Mouse (Mus musculus): ENCODE measurements at regions not wholly inside any gene's neighbourhood (a gene's known extent, or its start where the extent isn't known, plus 50 kb on each side); places are given as distances from the start of the nearest gene placed in this dataset.

DNA sequence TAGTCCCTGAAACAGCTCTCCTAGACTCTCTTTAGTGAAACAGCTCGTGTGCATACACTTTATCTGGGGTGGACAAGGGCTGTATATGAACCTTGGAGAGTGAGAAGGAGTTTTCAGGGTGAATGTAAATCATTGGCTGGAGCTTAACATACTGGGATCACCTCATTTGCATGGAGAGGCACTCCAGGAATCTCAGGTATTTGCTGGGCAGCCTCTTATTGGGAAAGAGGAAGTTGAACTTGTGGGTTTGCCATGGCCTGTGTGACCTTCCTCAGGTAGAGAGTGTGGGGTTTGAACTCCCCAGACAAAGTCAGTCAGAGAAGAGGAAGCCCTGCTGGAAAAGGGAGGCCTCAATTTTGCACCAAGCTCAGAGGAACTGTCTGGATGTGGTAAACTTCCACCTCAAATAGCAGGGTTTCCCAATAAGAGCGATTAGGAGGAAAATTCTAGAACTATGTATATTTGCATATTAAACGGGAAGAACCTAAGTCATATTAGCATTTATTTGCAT, 177.3 kb downstream of the Ktn1 start:
- 71% methylated on average over 3 of the region's 3 CpGs for WGBS

DNA sequence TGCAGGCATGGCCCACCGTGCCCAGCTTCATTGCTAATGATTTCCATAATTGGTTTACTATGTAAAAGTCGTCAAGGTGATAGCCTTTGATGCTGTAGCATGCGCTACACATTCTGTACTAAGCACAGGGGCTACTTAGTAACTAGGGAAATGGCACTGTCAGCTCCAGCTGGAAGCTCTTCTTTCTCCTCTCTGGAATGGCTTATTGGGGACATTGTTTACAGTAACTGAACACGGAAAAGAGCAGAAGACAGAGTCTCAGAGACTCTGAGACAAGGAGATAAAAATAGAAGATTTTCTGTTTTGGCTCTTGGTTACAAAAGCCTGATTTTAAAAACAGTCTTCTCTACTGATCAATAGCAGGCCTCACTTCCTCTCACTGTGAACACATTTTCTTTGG, 178.3 kb downstream of the Ktn1 start:
- Histone ChIP-seq H3K9me3 (no peaks in the 10 kb centered on the region), H3K4me1 (peaks cover 7% of the 10 kb centered on the region; the same call in 1 of the 2 replicates), H3K36me3 (no peaks in the 10 kb centered on the region), H3K27ac (peak overlapping the region; percentile 2; the same call in 1 of the 2 replicates), H3K4me2 (no peak overlapping the region), H3K4me3 (replicated peaks) (no peak overlapping the region), H3K27me3 (replicated peaks) (no peaks in the 10 kb centered on the region), H3K9ac (no peak overlapping the region)
- no peak for ATAC-seq (ENCODE audit: insufficient read depth, low FRiP score, low read depth)
- WGBS: 47% methylated on average over 4 of the region's 4 CpGs

More for the DNA sequence above, 177.3 kb downstream of the Ktn1 start:
- ATAC-seq (ENCODE audit: insufficient read depth, low FRiP score, low read depth): no peak
- Histone ChIP-seq H3K9me3 (no peaks in the 10 kb centered on the region), H3K27me3 (replicated peaks) (no peaks in the 10 kb centered on the region), H3K4me1 (peaks cover 7% of the 10 kb centered on the region; the same call in 1 of the 2 replicates), H3K4me3 (replicated peaks) (no peak overlapping the region), H3K27ac (no peak overlapping the region), H3K4me2 (no peak overlapping the region), H3K36me3 (no peaks in the 10 kb centered on the region), H3K9ac (no peak overlapping the region)

DNA sequence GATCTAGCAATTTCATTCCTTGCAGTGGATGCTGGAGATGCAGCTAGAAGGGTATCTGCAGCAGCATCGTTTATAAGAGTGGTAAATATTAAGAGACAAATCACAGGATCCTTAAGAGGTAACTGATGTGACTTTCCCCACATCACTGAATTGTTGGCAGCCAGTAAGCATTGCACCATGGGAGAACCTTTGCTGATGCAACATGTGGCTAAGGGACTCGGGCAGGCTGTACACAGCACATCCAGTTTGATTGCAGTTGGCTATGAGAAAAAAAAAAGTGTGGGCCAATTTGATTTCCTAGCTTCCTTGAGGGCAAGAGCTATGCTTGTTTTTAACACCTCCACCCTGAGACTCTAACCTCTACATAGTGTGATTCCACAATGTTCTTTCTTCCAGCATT, 179.4 kb downstream of the Ktn1 start:
- no peak overlapping the region for H3K9ac ChIP-seq
- H3K27me3 ChIP-seq (replicated peaks): no peaks in the 10 kb centered on the region
- H3K27ac ChIP-seq: no peak overlapping the region
- H3K9me3 ChIP-seq: no peaks in the 10 kb centered on the region
- H3K4me3 ChIP-seq (replicated peaks): no peak overlapping the region
- ATAC-seq (ENCODE audit: insufficient read depth, low FRiP score, low read depth): no peak
- WGBS: 71% methylated on average over 2 of the region's 2 CpGs
- no peaks in the 10 kb centered on the region for H3K36me3 ChIP-seq
- H3K4me1 ChIP-seq: peaks cover 7% of the 10 kb centered on the region; the same call in 1 of the 2 replicates
- H3K4me2 ChIP-seq: no peak overlapping the region

DNA sequence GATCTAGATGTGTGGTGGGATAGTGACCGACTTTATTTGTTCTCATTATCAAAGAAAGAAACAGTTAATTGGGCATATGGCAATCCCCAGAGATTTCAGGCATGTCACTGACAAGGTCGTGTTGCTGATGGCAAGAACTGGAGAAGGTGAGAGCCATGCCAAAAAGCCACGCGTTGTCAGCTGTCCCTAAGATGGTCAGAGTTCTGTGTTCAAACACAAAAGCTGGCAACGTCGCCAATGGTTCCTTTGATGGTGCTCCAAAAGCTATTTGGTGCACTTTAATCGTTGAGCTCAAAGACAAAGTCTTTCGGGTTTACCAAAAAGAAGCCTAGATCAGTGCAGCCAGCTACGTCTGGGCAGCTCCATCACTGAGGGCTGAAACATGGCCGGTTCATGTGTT, 185.4 kb downstream of the Ktn1 start:
- H3K4me1 ChIP-seq: 0 out of 2 replicates have a peak, but pooled peaks cover 3% of the 10 kb centered on the region
- WGBS: 90% methylated on average over 10 of the region's 10 CpGs
- no peak for ATAC-seq (ENCODE audit: insufficient read depth, low FRiP score, low read depth)
- no peaks in the 10 kb centered on the region for H3K36me3 ChIP-seq
- H3K27me3 ChIP-seq (replicated peaks): no peaks in the 10 kb centered on the region
- H3K9ac ChIP-seq: no peak overlapping the region
- H3K9me3 ChIP-seq: no peaks in the 10 kb centered on the region
- H3K4me2 ChIP-seq: no peak overlapping the region
- H3K4me3 ChIP-seq (replicated peaks): no peak overlapping the region
- H3K27ac ChIP-seq: no peak overlapping the region

DNA sequence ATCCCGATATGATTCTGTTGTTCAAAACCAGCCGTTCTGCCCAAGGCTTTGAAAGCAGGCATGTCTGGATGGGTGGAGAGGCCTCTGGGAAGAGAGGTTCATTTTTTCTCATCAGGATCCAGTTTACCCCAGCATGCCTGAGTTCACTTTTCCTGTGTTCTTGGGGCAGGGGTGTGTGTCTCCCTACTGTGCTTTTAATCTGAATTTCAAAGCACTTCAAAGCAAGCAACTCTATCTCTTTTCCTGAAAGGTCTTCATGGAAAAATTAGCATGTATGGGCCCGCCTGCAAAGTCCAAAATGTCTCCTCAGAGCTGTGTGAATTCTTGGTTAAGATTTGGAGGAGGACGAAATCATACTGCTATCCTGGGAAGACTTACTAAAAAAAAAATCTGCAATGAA, 187.2 kb downstream of the Ktn1 start:
- 75% methylated on average over 4 of the region's 4 CpGs for WGBS
- Histone ChIP-seq H3K9me3 (no peaks in the 10 kb centered on the region), H3K27me3 (replicated peaks) (no peaks in the 10 kb centered on the region), H3K9ac (no peak overlapping the region), H3K36me3 (no peaks in the 10 kb centered on the region), H3K4me2 (no peak overlapping the region), H3K4me1 (0 out of 2 replicates have a peak, but pooled peaks cover 3% of the 10 kb centered on the region), H3K4me3 (replicated peaks) (no peak overlapping the region), H3K27ac (no peak overlapping the region)
- ATAC-seq (ENCODE audit: insufficient read depth, low FRiP score, low read depth): no peak

DNA sequence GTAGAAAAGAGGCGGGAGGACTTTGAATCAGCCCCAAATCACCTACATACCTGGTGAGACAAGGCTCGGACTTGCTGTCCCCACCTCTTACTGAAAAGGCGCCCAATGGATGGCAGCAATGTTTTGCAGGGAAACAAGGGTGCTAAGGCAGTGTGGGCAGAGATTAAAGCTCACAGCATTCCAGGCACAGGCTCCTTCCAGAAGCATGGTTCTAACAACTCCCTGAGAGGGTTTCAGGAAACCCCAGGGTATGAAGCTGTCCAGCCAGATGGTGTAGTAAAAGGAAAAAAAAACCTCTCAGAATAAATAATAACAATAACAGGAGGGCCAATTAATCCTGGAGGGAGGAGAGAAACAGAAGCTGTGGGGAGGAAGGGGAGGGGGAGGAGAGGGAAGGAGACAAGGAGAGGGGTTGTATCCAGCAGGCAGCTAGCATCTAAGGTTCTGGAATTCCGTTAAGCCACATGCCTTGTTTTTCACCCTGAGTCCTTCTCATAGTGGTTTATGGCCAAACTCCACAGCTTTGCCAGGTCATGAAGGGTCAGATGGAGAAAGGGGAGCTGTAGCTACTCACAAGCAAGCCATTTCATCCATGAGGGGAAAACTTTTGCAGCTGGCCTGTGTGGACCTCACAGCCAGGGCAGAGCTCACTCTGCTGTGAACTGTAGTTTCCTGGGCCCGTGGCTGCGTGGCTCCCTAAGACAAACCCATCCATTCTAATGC, 191.4 kb downstream of the Ktn1 start:
- ATAC-seq (ENCODE audit: insufficient read depth, low FRiP score, low read depth): no peak
- no peak overlapping the region for H3K4me3 ChIP-seq (replicated peaks)
- H3K27me3 ChIP-seq (replicated peaks): no peaks in the 10 kb centered on the region
- H3K9ac ChIP-seq: no peak overlapping the region
- no peaks in the 10 kb centered on the region for H3K9me3 ChIP-seq
- no peaks in the 10 kb centered on the region for H3K36me3 ChIP-seq
- 60% methylated on average over 6 of the region's 6 CpGs for WGBS
- 0 out of 2 replicates have a peak, but pooled peaks cover 3% of the 10 kb centered on the region for H3K4me1 ChIP-seq
- no peak overlapping the region for H3K4me2 ChIP-seq
- H3K27ac ChIP-seq: no peak overlapping the region

DNA sequence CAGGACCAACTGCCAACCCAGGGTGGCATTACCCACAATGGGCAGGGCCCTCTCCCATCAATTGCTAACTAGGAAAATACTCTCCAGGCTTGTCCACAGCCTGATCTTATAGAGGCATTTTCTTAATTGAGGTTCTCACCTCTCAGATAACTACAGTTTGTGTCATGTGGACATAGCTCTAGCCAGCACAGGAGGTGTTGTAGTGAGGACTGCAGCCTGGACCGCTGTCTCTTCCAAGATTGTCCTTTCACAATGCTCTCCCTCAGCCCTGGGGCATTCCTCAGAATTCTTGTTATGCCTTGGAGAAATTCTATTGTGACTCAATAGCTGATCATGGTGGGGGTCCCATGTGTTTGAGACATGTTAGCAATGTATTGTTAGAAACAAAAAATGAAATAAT, 196.1 kb downstream of the Ktn1 start:
- WGBS: 84% methylated on average over 1 of the region's 1 CpGs
- no peak overlapping the region for H3K9ac ChIP-seq
- H3K27ac ChIP-seq: no peak overlapping the region
- H3K27me3 ChIP-seq (replicated peaks): no peaks in the 10 kb centered on the region
- no peaks in the 10 kb centered on the region for H3K4me1 ChIP-seq
- H3K36me3 ChIP-seq: no peaks in the 10 kb centered on the region
- no peak for ATAC-seq (ENCODE audit: insufficient read depth, low FRiP score, low read depth)
- no peaks in the 10 kb centered on the region for H3K9me3 ChIP-seq
- H3K4me2 ChIP-seq: no peak overlapping the region
- H3K4me3 ChIP-seq (replicated peaks): no peak overlapping the region

DNA sequence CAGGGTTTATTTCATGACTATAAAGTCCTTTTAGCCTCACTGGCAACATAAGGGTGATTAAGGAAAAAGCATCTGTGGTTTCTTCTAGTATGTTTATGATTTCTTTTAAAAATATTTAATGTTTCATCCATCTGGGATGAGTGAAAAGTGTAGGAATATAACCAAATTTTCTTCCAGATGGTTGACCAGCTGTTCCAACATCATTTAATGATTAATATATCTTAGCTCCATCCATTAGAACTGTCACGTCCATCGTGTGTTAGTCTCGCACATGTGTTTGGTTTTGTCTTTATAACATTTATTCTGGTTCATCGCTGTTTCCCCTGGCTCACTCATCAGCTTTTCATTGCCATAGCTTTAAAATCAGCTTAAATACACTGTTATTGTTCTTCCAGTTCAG, 200.6 kb downstream of the Ktn1 start:
- Histone ChIP-seq H3K27ac (no peak overlapping the region), H3K4me2 (no peak overlapping the region), H3K27me3 (replicated peaks) (no peaks in the 10 kb centered on the region), H3K36me3 (no peaks in the 10 kb centered on the region), H3K4me3 (replicated peaks) (no peak overlapping the region), H3K4me1 (no peaks in the 10 kb centered on the region), H3K9ac (no peak overlapping the region), H3K9me3 (no peaks in the 10 kb centered on the region)
- WGBS: 48% methylated on average over 4 of the region's 4 CpGs
- no peak for ATAC-seq (ENCODE audit: insufficient read depth, low FRiP score, low read depth)

DNA sequence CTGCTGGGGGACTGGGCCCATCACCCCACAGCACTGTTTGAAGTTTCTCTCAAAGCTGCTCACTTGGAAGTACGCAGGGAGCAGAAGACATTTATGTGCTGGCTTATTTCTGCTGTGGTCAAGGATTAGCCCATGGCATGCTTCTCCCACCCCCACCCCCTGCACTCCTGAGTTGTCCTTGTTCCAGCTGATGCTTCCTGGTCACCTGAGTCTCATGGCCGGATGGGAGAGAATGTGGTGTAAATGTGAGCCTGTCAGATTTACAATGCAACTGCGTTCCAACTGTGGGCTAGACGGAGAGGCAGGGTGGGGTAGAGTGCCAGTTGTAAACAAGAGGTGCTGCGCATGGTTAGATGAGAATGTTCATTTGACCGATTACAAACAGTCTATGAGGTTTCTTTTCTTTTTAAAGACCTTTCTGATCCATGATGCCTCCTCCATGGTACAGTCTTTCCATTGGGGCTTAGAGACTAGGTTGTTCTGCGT, 208.1 kb downstream of the Ktn1 start:
- no peak for ATAC-seq (ENCODE audit: insufficient read depth, low FRiP score, low read depth)
- Histone ChIP-seq H3K27ac (no peak overlapping the region), H3K27me3 (replicated peaks) (no peaks in the 10 kb centered on the region), H3K4me2 (no peak overlapping the region), H3K9ac (no peak overlapping the region), H3K4me1 (no peaks in the 10 kb centered on the region), H3K36me3 (no peaks in the 10 kb centered on the region), H3K9me3 (no peaks in the 10 kb centered on the region), H3K4me3 (replicated peaks) (no peak overlapping the region)
- 64% methylated on average over 7 of the region's 7 CpGs for WGBS

DNA sequence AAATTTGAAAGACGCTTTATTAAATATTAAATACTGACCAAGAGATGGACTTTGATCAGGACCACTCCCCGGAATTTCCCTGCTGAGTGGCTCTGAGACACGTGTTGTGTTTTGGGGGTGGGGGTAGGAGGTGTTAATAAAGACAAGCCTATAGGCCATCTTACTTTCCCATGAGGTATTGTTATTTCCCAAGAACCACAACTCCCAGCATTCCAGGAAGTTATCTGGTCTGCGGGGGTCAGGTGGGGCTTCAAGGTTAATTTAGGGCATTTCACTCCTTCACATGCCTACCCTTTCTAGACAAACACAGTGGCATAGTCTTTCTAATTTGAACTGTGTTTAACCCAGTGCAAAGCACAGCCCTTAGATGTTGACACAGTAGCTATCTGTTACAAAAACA, 209.0 kb downstream of the Ktn1 start:
- Histone ChIP-seq H3K4me2 (no peak overlapping the region), H3K36me3 (no peaks in the 10 kb centered on the region), H3K27ac (no peak overlapping the region), H3K9ac (no peak overlapping the region), H3K27me3 (replicated peaks) (no peaks in the 10 kb centered on the region), H3K4me3 (replicated peaks) (no peak overlapping the region), H3K4me1 (no peaks in the 10 kb centered on the region), H3K9me3 (no peaks in the 10 kb centered on the region)
- WGBS: 68% methylated on average over 4 of the region's 4 CpGs
- ATAC-seq (ENCODE audit: insufficient read depth, low FRiP score, low read depth): no peak

DNA sequence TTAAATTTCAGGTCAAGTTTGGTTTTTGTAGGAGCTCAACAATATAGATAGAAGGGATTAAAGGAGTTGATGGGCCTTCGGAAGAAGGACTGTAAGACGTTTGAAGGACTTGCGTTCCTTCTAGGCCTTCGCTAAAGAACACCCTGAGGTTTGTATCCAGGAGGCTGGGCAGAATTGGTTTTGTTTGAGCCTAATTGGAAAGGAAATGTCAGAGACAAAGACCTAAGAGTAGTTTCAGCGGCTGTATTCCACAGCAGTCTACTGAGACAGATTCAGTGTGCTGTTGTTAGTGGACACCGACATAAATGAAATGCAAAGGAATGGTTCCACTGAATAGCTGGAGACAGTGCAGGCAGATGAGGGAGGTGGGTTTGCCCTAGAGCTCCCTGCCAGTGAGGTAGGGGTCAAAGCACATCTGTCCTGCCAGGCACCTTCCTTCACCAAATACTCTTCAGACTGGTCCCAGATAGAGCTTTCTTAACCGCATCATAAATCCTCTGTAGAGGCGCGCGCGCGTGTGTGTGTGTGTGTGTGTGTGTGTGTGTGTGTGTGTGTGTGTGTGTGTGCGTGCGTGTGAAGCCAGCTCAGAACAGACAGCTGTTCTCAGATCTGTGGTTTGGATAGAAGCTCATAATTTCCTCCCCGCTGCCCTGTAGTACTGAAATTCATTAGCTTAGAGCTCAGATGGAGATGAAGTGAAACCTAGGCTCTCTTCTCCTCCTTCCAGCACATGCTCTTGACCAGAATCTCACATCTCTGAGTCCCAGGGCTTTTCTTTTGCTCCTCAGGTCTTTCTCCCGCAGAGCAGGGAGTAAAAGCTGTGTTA, 209.7 kb downstream of the Ktn1 start:
- no peak for ATAC-seq (ENCODE audit: insufficient read depth, low FRiP score, low read depth)
- Histone ChIP-seq H3K36me3 (no peaks in the 10 kb centered on the region), H3K27ac (no peak overlapping the region)

DNA sequence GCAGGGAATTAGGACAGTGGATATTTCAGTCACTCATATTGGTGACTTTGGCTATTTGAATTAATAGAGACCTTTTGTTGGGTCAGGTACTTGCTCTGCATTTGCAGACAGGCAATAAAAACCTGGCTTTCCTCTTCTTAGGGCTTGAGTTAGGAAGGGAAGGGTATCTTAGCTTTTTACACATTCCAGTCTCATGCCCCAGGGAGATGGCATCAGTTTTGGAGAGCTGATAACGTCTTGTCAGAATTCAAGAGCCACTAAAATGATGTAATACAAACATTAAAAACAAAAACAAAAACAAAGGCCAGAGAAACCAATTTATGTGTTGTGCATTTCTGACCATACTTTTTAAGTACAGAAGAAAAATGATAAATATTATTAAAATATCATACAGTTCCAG, 214.3 kb downstream of the Ktn1 start:
- no peak overlapping the region for H3K4me2 ChIP-seq
- WGBS: 67% methylated on average over 1 of the region's 1 CpGs
- no peaks in the 10 kb centered on the region for H3K36me3 ChIP-seq
- H3K4me3 ChIP-seq (replicated peaks): no peak overlapping the region
- no peak overlapping the region for H3K27ac ChIP-seq
- no peaks in the 10 kb centered on the region for H3K27me3 ChIP-seq (replicated peaks)
- no peak overlapping the region for H3K9ac ChIP-seq
- no peaks in the 10 kb centered on the region for H3K9me3 ChIP-seq
- H3K4me1 ChIP-seq: no peaks in the 10 kb centered on the region
- ATAC-seq (ENCODE audit: insufficient read depth, low FRiP score, low read depth): no peak

More for the DNA sequence above, 209.7 kb downstream of the Ktn1 start:
- Histone ChIP-seq H3K4me3 (replicated peaks) (no peak overlapping the region), H3K27me3 (replicated peaks) (no peaks in the 10 kb centered on the region), H3K4me1 (no peaks in the 10 kb centered on the region), H3K4me2 (no peak overlapping the region), H3K9me3 (no peaks in the 10 kb centered on the region), H3K9ac (no peak overlapping the region)
- WGBS: 75% methylated on average over 16 of the region's 16 CpGs

All from stomach, embryonic 15.5 days (tissue).